Mouse (Mus musculus): ENCODE results near the gene Ncbp1. TPM values are rescaled to one million over a fixed set of nuclear protein-coding genes. Genes with fewer than 3 reads are reported as not detected.

Ncbp1 gene
- 99.6 and 101 TPM in 2 replicates for polyA plus RNA-seq (2011; ENCODE audit: insufficient read depth, insufficient read length, low read depth, missing spikeins)

DNA sequence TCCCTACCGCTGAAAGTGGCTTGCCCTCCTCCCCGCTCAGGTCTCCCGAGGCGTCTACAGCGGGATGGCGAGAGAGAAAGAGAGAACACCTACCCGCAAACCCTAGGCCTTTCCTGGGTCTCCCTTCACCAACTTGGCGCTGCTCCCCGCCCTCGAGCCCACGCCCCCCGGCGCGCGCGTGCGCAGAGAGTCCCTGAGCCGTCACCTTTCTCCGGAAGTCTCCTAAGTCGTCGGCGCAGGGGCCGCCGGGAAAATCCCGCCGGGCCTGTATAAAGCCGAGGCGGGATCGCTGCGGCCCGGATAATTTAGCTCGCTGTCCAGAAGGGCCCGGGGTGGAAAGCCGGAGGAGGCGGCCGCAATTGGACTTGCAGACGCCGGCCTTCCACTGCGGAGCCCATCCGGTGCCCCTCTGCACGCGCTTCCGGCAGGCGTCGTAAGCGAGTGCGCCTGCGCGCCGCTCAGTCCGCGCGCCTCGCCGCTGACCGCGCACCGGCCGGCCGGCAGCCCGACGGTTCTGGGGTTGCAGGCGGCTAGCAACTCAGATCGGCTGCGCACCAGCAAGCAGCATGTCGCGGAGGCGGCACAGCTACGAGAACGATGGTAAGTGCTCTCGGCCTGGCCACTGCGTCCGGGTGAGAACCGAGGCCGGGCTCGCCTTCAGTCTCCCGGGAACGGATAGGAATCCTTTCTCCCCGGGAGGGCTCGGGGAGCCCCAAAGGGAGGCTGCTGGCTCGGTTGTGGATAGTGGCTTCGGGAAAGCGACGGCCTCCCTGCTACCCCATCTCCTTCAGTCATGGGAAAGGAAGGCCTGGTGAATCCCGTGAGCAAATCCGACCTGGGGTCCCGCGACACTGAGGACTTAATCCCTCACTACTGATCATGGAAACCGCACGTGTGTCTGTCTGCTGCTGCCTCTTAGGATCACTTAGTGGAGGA is at the start of gene Ncbp1, which contains the start of gene Tstd2:
Gene Ncbp1, plus strand, starts transcription at position 327 of the 936 bp plus-strand sequence.
Gene Tstd2, minus strand, starts transcription at position 408 of the 936 bp plus-strand sequence.
- H3K4me1 ChIP-seq (ENCODE audit: control insufficient read depth, insufficient read depth, low read length), result no peaks in the 10 kb centered on the region
- H3K27ac ChIP-seq (ENCODE audit: insufficient read depth, low read length), result peak within 1 kb of the TSS; percentile 48; the same call in 1 of the 2 replicates
- TF ChIP-seq POLR2A (IDR thresholded peaks at IDR 0.05; ENCODE audit: insufficient read depth, low read length) (peak; percentile 50), CTCF (IDR thresholded peaks at IDR 0.05; ENCODE audit: low read depth, low read length) (no peak)
- no peaks in the 10 kb centered on the region for H3K27me3 ChIP-seq (ENCODE audit: control insufficient read depth, insufficient read depth, low read length, poor library complexity, severe bottlenecking)
- peak within 1 kb of the TSS; percentile 90 for H3K9ac ChIP-seq (ENCODE audit: low read depth, poor library complexity, severe bottlenecking)
- H3K9me3 ChIP-seq (replicated peaks; ENCODE audit: control insufficient read depth, insufficient read depth, low read length, poor library complexity, severe bottlenecking), result no peaks in the 10 kb centered on the region
- peak within 1 kb of the TSS; percentile 99 for H3K4me3 ChIP-seq (ENCODE audit: low read depth, low read length)
- H3K36me3 ChIP-seq (ENCODE audit: control insufficient read depth, insufficient read depth, low read length, poor library complexity, severe bottlenecking), result peaks cover 12% of the 10 kb centered on the region

DNA sequence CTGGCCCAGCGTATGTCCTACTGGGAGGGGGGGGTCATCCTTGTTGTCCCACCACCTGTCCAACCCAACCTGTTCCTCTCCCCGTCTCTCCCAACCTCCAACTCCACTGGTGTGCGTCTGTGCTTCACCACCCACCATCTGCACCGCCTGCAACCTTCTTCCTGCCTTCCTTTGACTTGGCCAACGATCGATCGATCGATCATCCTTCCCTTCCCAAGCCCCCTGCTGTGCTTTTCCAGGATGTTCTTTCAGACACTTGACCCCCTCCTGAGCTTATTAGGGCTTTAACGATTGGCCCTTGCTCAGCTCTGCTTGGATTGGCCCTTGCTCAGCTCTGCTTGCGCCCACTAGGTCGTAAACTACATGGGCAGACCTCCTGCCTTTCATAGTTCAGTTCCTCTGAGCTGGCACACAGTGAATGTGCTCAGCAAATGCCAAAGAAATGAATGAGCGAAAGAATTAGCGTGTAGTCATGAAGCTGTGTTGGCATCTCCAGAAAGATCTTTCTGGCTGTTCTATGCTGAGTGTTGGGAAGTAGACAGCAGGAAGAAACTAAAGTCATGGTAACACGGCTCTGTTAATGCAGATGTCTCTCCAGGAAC is 48.8 kb upstream of the Ncbp1 start:
- H3K4me1 ChIP-seq (ENCODE audit: control insufficient read depth, insufficient read depth, low read length), result peaks cover 3% of the 10 kb centered on the region

DNA sequence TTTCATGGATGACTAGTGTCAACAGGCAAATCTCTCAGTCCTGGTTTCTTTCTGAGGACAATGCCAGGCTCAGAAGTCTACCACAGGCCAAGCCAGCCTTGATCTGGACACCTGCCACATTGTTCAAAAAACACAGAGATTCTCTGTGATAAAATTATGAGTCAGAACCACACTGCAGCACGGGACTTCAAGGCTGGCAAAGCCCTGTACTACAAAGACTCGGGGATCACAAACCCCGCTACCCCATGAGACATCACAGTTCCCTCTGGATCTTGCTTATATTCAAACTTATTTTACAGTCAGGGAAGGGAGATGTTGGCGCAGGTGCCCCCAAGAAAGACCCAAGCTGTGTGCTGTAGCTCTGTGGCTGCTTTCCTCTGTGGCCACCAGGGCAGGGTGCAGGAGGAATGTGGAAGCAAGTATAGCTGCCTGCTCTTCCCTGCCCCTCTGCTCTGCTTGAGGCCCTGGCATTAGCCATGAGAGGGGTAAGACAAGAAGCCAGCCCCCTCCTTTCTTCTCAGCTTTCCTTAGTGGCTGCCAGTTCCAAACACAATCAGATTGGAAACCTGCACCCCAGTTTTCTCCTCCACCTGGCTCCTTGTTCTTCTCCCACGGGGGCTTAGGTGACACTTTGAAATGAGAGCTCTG is 45.9 kb upstream of the Ncbp1 start:
- H3K9me3 ChIP-seq (replicated peaks; ENCODE audit: control insufficient read depth, insufficient read depth, low read length, poor library complexity, severe bottlenecking), result no peaks in the 10 kb centered on the region
- no peaks in the 10 kb centered on the region for H3K27me3 ChIP-seq (ENCODE audit: control insufficient read depth, insufficient read depth, low read length, poor library complexity, severe bottlenecking)
- no peaks in the 10 kb centered on the region for H3K36me3 ChIP-seq (ENCODE audit: control insufficient read depth, insufficient read depth, low read length, poor library complexity, severe bottlenecking)
- H3K9ac ChIP-seq (ENCODE audit: low read depth, poor library complexity, severe bottlenecking), result no peak overlapping the region
- TF ChIP-seq EP300 (IDR thresholded peaks at IDR 0.05; ENCODE audit: insufficient read depth, low read depth, low read length) (no peak), POLR2A (IDR thresholded peaks at IDR 0.05; ENCODE audit: insufficient read depth, low read length) (no peak), CTCF (IDR thresholded peaks at IDR 0.05; ENCODE audit: low read depth, low read length) (no peak)
- H3K4me3 ChIP-seq (ENCODE audit: low read depth, low read length), result no peak overlapping the region
- H3K4me1 ChIP-seq (ENCODE audit: control insufficient read depth, insufficient read depth, low read length), result no peaks in the 10 kb centered on the region
- no peak overlapping the region for H3K27ac ChIP-seq (ENCODE audit: insufficient read depth, low read length)

More for the DNA sequence above, 48.8 kb upstream of the Ncbp1 start:
- Histone ChIP-seq H3K27me3 (ENCODE audit: control insufficient read depth, insufficient read depth, low read length, poor library complexity, severe bottlenecking) (no peaks in the 10 kb centered on the region), H3K36me3 (ENCODE audit: control insufficient read depth, insufficient read depth, low read length, poor library complexity, severe bottlenecking) (no peaks in the 10 kb centered on the region), H3K9ac (ENCODE audit: low read depth, poor library complexity, severe bottlenecking) (no peak overlapping the region), H3K9me3 (replicated peaks; ENCODE audit: control insufficient read depth, insufficient read depth, low read length, poor library complexity, severe bottlenecking) (no peaks in the 10 kb centered on the region), H3K4me3 (ENCODE audit: low read depth, low read length) (no peak overlapping the region), H3K27ac (ENCODE audit: insufficient read depth, low read length) (no peak overlapping the region)
- TF ChIP-seq EP300 (IDR thresholded peaks at IDR 0.05; ENCODE audit: insufficient read depth, low read depth, low read length), result 0 out of 2 replicates have a peak, but pooled peaks have one; percentile 7
- TF ChIP-seq CTCF (IDR thresholded peaks at IDR 0.05; ENCODE audit: low read depth, low read length), result no peak

DNA sequence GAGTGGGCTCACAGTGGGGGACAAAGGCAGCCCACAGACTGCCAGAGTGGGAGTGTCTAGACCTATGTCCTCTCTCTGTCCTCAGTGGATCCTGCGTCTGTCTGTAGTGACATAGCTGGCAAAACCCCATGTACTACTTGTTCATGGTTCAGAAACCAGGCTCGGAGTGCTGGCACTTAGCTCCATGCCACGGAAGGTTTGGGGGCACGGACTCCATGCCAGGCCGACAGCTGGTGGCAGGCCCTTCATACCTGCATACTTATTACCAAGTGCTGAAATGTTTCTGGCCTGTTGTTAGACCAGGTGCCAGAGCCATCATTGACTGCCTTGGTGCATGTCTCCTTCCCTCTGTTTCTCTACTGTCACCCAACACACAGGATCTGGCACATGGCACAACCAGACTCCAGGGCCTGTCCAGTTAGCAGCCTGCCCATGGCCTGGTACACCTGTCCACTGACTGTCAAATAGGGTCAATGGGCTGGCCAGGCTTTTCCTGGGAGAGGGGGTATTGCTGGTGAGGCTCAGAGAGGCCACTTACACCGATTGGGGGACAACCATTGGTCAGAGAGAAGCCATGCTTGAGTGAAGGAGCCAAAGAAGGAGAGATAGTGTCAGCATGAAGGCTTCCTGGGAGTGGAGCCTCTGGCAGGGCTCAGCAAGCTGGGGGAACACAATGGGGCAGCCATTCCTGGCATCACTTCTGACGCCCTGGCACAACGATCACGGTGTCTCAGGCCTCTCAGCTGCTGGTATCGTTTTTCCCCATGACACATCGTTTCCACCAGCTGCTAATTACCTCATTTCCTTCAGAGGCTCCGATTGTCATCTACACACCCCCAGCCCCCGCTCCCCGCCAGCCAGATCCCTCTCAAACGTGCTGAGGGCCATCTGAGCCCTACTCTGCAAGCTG is 43.2 kb upstream of the Ncbp1 start:
- H3K4me1 ChIP-seq (ENCODE audit: control insufficient read depth, insufficient read depth, low read length), result no peaks in the 10 kb centered on the region
- H3K9ac ChIP-seq (ENCODE audit: low read depth, poor library complexity, severe bottlenecking), result no peak overlapping the region
- no peaks in the 10 kb centered on the region for H3K27me3 ChIP-seq (ENCODE audit: control insufficient read depth, insufficient read depth, low read length, poor library complexity, severe bottlenecking)
- no peaks in the 10 kb centered on the region for H3K9me3 ChIP-seq (replicated peaks; ENCODE audit: control insufficient read depth, insufficient read depth, low read length, poor library complexity, severe bottlenecking)
- H3K36me3 ChIP-seq (ENCODE audit: control insufficient read depth, insufficient read depth, low read length, poor library complexity, severe bottlenecking), result no peaks in the 10 kb centered on the region
- no peak for TF ChIP-seq CTCF (IDR thresholded peaks at IDR 0.05; ENCODE audit: low read depth, low read length)
- no peak for TF ChIP-seq EP300 (IDR thresholded peaks at IDR 0.05; ENCODE audit: insufficient read depth, low read depth, low read length)
- no peak for TF ChIP-seq POLR2A (IDR thresholded peaks at IDR 0.05; ENCODE audit: insufficient read depth, low read length)
- no peak overlapping the region for H3K27ac ChIP-seq (ENCODE audit: insufficient read depth, low read length)
- H3K4me3 ChIP-seq (ENCODE audit: low read depth, low read length), result no peak overlapping the region

DNA sequence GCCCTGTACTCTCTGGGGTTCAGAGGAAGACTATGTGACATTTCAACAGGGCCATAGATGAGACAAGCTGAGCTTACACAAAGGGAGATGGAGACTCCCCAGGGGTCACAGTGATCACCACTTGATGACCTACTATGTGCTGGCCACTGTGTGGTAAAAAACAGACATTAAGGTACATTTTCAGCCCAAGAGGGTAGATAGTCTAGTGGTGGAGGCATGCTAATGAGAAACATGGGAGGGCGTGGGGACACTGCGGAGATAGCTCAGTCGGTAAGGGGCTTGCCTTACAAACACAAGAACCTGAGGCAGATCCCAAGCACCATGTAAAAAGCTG is 42.6 kb upstream of the Ncbp1 start:
- H3K27me3 ChIP-seq (ENCODE audit: control insufficient read depth, insufficient read depth, low read length, poor library complexity, severe bottlenecking), result no peaks in the 10 kb centered on the region
- H3K4me1 ChIP-seq (ENCODE audit: control insufficient read depth, insufficient read depth, low read length), result no peaks in the 10 kb centered on the region
- H3K4me3 ChIP-seq (ENCODE audit: low read depth, low read length), result no peak overlapping the region
- no peak overlapping the region for H3K9ac ChIP-seq (ENCODE audit: low read depth, poor library complexity, severe bottlenecking)
- no peaks in the 10 kb centered on the region for H3K9me3 ChIP-seq (replicated peaks; ENCODE audit: control insufficient read depth, insufficient read depth, low read length, poor library complexity, severe bottlenecking)
- no peaks in the 10 kb centered on the region for H3K36me3 ChIP-seq (ENCODE audit: control insufficient read depth, insufficient read depth, low read length, poor library complexity, severe bottlenecking)
- no peak for TF ChIP-seq CTCF (IDR thresholded peaks at IDR 0.05; ENCODE audit: low read depth, low read length)
- TF ChIP-seq POLR2A (IDR thresholded peaks at IDR 0.05; ENCODE audit: insufficient read depth, low read length), result no peak
- TF ChIP-seq EP300 (IDR thresholded peaks at IDR 0.05; ENCODE audit: insufficient read depth, low read depth, low read length), result no peak
- no peak overlapping the region for H3K27ac ChIP-seq (ENCODE audit: insufficient read depth, low read length)
